Mouse (Mus musculus) layer of hippocampus, postnatal 14 days (tissue): ENCODE measurements around the gene Abcf2. TPM values are rescaled to one million over a fixed set of nuclear protein-coding genes. Genes with fewer than 3 reads are reported as not detected.
A peak's percentile ranks its signal among the peaks of the same experiment; 100 is the strongest.

Experiments used
- DNase-seq, 2 experiments: peaks; one replicate each; pipeline ENCODE4 v3.0.0; 2021 to 2022; ENCODE audit warnings: low spot score in 2 of 2, mixed read lengths in 1 of 2
- long read RNA-seq, 2 experiments: library from polyadenylated mRNA; stranded (forward); transcript quantifications; one replicate each; pipeline ENCODE4 v2.0.0; 2021
- total RNA-seq, 2 experiments: library from RNA; stranded (reverse); gene quantifications; 2 replicates each; pipeline ENCODE4 v1.2.3; 2021

Abcf2 gene
- total RNA-seq, result 10 to 100 TPM; 59.9 to 61.5 TPM
- long read RNA-seq, experiment 1, transcript Abcf2-201 (14 exons, 2,569 nt), result major isoform, 86 of 117 reads
- long read RNA-seq, experiment 1, partial matches to known transcripts, result 13 of 117 reads
- long read RNA-seq, experiment 1, other reads (novel, unspliced or antisense), result 18 of 117 reads
- long read RNA-seq, experiment 2, transcript Abcf2-201 (14 exons, 2,569 nt), result major isoform, 84 of 103 reads
- long read RNA-seq, experiment 2, partial matches to known transcripts, result 5 of 103 reads
- long read RNA-seq, experiment 2, other reads (novel, unspliced or antisense), result 14 of 103 reads

DNA sequence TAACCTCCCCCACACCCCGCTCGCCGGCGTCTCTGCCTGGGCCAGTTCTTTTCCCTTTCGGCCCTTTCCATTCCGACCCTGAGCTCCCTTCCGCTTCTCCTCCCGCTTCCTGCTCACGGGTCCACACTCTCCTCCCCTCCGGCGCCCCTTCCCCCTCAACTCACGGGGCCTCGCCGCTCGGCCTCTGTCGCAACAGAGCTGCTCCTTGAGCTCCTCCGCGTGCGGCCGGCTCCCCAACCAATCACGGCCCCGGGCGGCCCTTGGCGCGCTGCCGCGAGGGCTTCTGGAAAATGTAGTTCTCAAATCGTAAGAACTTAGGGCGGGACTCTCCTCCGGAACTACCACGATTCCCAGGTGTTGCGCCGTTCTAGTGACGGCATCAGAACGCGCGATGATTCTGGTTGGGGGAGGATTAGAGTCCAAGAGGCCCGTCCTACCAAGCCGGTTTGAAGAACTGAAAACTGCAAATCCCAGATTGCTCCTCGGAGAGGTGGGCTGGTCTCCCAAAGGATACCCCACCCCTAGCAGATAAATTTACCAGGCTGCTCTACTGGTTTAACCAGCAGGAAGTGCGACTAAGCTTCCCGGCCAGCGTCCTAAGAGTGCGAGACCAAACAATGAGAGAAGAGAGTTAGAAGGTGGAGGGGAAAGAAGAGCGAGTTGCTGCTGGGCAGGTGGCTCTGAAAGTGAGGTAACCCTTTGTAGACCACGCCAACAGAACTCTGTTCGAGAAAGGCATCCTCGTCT, at the start of gene Abcf2:
Gene Abcf2 (minus strand): TSS at position 285 of the 747 bp plus-strand sequence.
- DNase-seq, result peak; percentile 100

- DNase-seq, result no peak
Observed at GRCm38 (mm10) chr5:24624822-24625120, 47.5 kb upstream of the Abcf2 start.

DNA sequence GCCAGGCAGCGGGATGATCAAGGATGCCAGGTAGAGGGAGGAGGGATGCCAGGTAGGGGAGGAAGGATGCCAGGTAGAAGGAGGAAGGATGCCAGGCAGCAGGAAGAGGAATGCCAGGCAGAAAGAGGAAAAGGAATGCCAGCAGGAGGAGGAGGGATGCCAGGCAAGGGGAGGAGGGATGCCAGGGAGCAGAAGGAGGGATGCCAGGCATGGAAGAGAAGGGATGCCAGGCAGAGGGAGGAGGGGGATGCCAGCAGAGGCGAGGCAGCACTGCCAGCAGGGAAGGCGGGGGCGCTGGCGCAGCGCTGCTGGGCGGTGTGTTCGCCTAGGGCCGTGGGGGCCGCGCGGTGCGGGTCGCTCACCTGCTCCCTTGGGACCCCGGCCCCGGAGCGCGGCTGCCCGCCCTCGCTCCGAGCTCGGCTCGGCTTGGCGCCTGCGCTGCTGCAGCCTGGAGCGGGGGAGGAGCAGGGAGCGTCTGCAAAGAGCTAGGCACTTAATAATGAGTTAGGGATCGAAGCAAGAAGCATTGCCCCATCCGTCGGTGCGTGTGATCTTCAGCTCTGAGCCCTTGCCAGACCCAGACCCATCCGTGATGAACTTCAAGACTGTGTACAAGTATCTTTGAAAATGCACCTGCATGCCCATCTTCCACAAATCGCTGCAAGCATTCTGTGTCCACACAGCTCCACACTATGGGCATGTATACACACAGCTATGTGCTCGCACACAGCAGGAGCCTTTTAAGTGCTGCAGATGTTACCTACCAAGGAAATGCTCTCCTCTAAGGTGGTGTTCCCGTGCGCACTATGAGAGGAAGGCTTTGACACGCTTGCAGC, 46.9 kb upstream of the Abcf2 start, which contains the start of gene Smarcd3:
Gene Smarcd3 (minus strand): TSS at position 426 of the 836 bp plus-strand sequence.
- peak; percentile 81 to 84 for DNase-seq

- DNase-seq, result no peak
Observed at GRCm38 (mm10) chr5:24623041-24623985, 46.0 kb upstream of the Abcf2 start.

DNA sequence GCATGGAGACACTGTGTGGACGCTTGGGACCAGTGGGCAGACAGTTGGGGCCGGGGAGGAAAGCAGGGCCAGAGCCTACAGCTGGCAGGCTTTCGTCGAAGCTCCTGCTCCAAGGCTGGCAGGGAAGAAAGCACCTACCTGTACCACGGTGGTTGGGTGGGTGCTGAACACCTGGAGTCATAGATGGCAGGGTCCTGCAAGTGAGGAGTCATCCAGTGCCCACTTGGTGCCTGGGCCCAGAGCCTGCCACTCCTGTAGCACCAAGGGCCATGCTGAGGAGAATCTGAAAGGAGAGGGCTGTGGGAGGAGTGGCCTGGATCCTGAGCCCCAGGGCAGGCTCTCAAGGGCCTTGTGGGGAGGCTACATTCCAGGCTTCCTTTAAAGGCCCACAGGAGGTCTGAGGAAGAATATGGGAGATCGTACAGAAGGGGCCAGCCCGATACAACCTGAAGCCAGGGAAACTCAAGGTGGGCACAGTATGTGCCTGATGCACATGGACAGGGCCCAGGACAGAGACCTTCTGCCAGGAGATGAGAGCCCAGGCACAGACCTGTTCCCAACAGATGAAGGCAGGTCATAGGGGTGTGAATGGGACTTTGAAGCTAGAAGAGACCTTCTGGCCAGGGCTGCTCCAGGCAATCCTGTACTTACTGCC, 45.2 kb upstream of the Abcf2 start:
- DNase-seq, result no peak

DNA sequence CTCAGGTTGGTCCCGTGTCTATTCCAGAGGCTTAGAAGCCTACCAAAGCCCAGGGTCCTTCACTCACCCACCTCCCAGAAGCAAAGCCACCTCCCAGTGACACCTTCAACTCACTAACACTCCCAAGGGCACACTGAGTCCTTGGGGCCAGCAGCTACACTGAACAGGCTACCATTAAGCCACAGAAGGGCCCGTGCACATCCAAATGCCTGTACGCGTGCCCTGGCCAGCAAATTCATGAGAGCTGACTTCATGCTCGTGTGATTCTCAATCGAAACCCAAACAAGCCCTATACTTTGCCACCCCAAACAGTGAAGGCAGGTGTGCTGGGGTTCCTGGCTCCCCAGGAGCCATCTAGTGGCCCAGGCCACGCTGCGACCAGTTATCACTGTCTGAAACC, 43.4 kb upstream of the Abcf2 start:
- no peak for DNase-seq

DNA sequence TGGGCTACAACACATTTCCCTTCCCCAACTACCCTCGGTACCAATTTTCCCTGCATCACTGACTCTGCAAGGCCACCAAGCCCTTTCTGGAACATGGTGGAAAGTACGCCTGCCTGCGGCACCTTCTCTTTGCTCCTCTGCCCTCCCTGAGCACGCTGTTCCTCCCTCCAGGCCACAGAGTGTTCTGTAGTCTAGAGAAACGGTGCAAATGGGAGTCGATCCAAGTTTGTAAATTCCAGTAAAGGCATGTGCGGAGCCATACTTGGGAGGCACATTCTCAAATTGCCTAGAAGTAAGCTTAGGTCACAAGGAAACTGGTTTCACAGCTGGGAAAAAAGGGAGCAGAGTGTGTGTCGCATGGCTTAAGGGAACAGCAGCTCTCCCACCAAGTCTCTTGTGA, 42.8 kb upstream of the Abcf2 start:
- DNase-seq, result no peak

- no peak for DNase-seq
Observed at GRCm38 (mm10) chr5:24618921-24619320, 41.7 kb upstream of the Abcf2 start.

DNA sequence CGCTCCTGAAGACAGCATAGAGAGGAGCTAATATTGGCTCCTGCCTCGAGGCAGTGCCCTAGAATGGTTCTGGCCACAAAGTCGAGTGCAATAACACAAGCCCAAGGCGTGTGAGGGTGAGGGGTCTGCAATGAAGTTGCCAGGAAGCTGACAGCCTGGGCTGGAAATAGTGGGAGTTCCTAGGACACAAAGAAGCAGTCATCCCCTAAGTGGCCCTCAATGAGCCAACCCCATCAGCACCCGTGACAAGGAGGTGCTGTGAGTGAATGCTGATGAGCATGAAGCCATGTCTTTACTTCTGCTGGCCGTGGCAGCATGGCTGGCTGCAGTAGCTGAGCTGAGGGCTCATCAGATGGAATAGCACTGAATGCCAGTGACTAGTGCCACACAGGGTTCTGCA, 37.8 kb upstream of the Abcf2 start:
- no peak for DNase-seq

- no peak for DNase-seq
Observed at GRCm38 (mm10) chr5:24612302-24612649, 35.0 kb upstream of the Abcf2 start.

- peak in 1 of 2 experiments; percentile 82 for DNase-seq
Observed at GRCm38 (mm10) chr5:24611366-24612301, 34.4 kb upstream of the Abcf2 start.

- DNase-seq, result no peak
Observed at GRCm38 (mm10) chr5:24609388-24609787, 32.1 kb upstream of the Abcf2 start.

- no peak for DNase-seq
Observed at GRCm38 (mm10) chr5:24605980-24606665, 28.9 kb upstream of the Abcf2 start.

DNA sequence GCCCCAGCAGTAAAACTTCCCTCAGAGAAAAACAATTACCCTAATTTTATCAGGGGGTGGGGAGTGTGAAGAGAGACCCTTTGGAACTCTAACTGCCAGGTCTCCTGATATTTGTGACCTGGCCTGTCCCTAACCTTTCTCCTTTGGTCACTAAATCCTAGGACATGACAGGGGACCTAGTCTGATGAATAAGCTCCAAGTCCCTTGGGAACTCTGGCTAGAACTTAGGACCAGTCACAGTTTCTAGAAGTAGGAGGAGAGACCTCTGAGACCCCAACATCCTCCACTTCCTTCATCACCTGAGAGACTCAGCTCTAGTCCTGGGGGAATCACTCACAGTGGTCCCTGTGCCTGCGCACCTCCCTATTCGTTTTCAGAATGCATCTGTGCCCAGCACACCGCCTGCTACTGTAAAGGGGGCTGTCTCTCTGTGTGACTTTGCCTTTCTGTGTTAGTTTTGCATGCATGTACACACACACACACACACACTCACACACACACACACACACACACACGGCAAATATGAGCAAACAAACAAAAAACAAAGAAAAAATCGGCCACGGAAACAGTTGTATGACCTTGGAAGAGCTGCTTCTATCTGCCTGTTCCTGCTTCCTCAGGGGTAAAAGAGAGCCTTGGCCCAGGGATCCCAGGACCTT, 28.2 kb upstream of the Abcf2 start:
- no peak for DNase-seq

DNA sequence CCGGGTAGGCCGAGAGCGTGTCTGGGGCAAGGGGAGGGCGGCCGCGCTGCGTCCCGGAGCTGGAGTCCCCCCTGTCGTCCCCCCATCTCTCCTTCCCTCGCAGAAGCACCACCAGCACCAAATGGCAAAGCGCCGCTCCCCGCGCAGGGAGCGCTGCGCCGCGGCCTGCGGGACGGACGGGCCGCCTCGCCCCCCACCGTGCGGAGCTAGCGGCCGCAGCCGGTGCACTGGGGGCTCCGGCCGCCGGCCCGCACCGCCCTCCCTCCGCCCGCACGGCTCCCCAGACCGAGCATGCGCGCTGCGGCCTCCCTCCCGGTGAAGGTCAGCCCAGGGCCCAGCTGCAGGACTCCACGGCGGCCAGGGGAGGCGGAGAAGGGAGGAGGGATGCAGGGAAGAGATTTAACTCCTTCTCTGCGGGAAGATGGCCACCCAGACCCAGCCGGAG, 27.4 kb upstream of the Abcf2 start:
- DNase-seq, result peak; percentile 76 to 78

GRCm38 (mm10) chr5:24604080-24604655, 26.9 kb upstream of the Abcf2 start:
- no peak for DNase-seq

DNA sequence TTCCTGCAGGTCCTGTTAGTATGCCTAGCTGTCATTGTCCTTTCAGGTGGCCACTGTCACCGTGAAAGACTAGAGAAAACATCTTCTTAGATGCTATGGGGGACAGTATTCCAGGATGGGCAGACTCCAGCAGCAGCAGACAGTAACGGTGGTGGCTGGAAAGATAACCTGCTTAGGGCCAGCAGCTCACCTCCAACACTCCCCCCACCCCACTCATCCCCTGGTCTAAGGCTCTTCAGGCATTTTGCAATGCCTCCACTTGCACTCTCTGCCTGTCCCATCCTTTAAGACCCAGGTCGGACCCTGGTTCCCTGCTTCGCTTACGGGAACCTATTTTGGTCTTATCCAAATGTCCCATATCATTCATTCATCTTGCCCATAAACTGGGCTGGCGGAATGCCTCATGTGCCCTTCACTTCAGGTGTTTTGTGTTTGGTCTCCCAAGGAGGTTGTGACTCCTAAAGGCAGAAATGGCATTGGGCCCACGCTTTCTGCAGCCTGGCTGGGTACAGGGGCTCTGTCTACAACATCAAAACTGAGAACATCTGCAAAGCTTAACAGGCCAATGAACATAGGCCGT, 26.3 kb upstream of the Abcf2 start:
- no peak for DNase-seq
